Mouse (Mus musculus): ENCODE measurements around the gene Ncor2. TPM values are rescaled to one million over a fixed set of nuclear protein-coding genes. Genes with fewer than 3 reads are reported as not detected.

Gene Ncor2
- polyA plus RNA-seq, 1 experiment from 2014 or later, result 17.0 TPM

GRCm38 (mm10) chr5:125176864-125177263, 2.2 kb downstream of the Ncor2 start:
- peak overlapping the region; percentile 96 for H3K4me2 ChIP-seq
- no peaks in the 10 kb centered on the region for H3K27me3 ChIP-seq (replicated peaks)
- 29% methylated on average over 12 of the region's 12 CpGs for WGBS
- no peaks in the 10 kb centered on the region for H3K9me3 ChIP-seq (replicated peaks)
- H3K9ac ChIP-seq, result peak overlapping the region; percentile 94
- H3K4me3 ChIP-seq, result peak overlapping the region; percentile 95
- no peaks in the 10 kb centered on the region for H3K36me3 ChIP-seq
- no peak for ATAC-seq (ENCODE audit: insufficient number of reproducible peaks, low FRiP score)
- peaks cover 64% of the 10 kb centered on the region for H3K4me1 ChIP-seq (replicated peaks)
- peak overlapping the region; percentile 96 for H3K27ac ChIP-seq (ENCODE audit: poor library complexity, severe bottlenecking)

GRCm38 (mm10) chr5:125176370-125176766, 2.7 kb downstream of the Ncor2 start:
- no peaks in the 10 kb centered on the region for H3K27me3 ChIP-seq (replicated peaks)
- H3K36me3 ChIP-seq, result no peaks in the 10 kb centered on the region
- 48% methylated on average over 5 of the region's 5 CpGs for WGBS
- H3K4me3 ChIP-seq, result peak overlapping the region; percentile 95; the same call in 1 of the 2 replicates
- peak overlapping the region; percentile 94 for H3K9ac ChIP-seq
- H3K4me1 ChIP-seq (replicated peaks), result peaks cover 69% of the 10 kb centered on the region
- no peak overlapping the region for H3K27ac ChIP-seq (ENCODE audit: poor library complexity, severe bottlenecking)
- no peaks in the 10 kb centered on the region for H3K9me3 ChIP-seq (replicated peaks)
- no peak for ATAC-seq (ENCODE audit: insufficient number of reproducible peaks, low FRiP score)
- peak overlapping the region; percentile 96 for H3K4me2 ChIP-seq

GRCm38 (mm10) chr5:125175673-125176369, 3.2 kb downstream of the Ncor2 start:
- 75% methylated on average over 9 of the region's 9 CpGs for WGBS
- Histone ChIP-seq H3K27ac (ENCODE audit: poor library complexity, severe bottlenecking) (no peak overlapping the region), H3K4me3 (no peak overlapping the region), H3K9me3 (replicated peaks) (no peaks in the 10 kb centered on the region), H3K9ac (no peak overlapping the region), H3K36me3 (no peaks in the 10 kb centered on the region), H3K27me3 (replicated peaks) (no peaks in the 10 kb centered on the region), H3K4me2 (peak overlapping the region; percentile 18; the same call in 1 of the 2 replicates), H3K4me1 (replicated peaks) (peaks cover 74% of the 10 kb centered on the region)
- ATAC-seq (ENCODE audit: insufficient number of reproducible peaks, low FRiP score), result no peak

- H3K4me1 ChIP-seq (replicated peaks), result peaks cover 78% of the 10 kb centered on the region
- no peak overlapping the region for H3K27ac ChIP-seq (ENCODE audit: poor library complexity, severe bottlenecking)
- H3K9me3 ChIP-seq (replicated peaks), result no peaks in the 10 kb centered on the region
- peak overlapping the region; percentile 18; the same call in 1 of the 2 replicates for H3K4me2 ChIP-seq
- 51% methylated on average over 13 of the region's 13 CpGs for WGBS
- no peak overlapping the region for H3K4me3 ChIP-seq
- no peaks in the 10 kb centered on the region for H3K36me3 ChIP-seq
- no peak for ATAC-seq (ENCODE audit: insufficient number of reproducible peaks, low FRiP score)
- no peaks in the 10 kb centered on the region for H3K27me3 ChIP-seq (replicated peaks)
- no peak overlapping the region for H3K9ac ChIP-seq
Measured at GRCm38 (mm10) chr5:125174726-125175672, 4.0 kb downstream of the Ncor2 start.

GRCm38 (mm10) chr5:125173868-125174267, 5.2 kb downstream of the Ncor2 start:
- no peak overlapping the region for H3K4me3 ChIP-seq
- WGBS, result 81% methylated on average over 1 of the region's 1 CpGs

GRCm38 (mm10) chr5:125172831-125173615, 6.0 kb downstream of the Ncor2 start:
- no peak overlapping the region for H3K4me2 ChIP-seq

More at GRCm38 (mm10) chr5:125173868-125174267, 5.2 kb downstream of the Ncor2 start:
- H3K4me1 ChIP-seq (replicated peaks), result peaks cover 83% of the 10 kb centered on the region
- no peak for ATAC-seq (ENCODE audit: insufficient number of reproducible peaks, low FRiP score)
- no peaks in the 10 kb centered on the region for H3K9me3 ChIP-seq (replicated peaks)
- no peaks in the 10 kb centered on the region for H3K36me3 ChIP-seq
- H3K27me3 ChIP-seq (replicated peaks), result no peaks in the 10 kb centered on the region
- no peak overlapping the region for H3K4me2 ChIP-seq
- H3K27ac ChIP-seq (ENCODE audit: poor library complexity, severe bottlenecking), result no peak overlapping the region
- no peak overlapping the region for H3K9ac ChIP-seq

GRCm38 (mm10) chr5:125171259-125171658, 7.8 kb downstream of the Ncor2 start:
- no peaks in the 10 kb centered on the region for H3K36me3 ChIP-seq
- H3K9me3 ChIP-seq (replicated peaks), result no peaks in the 10 kb centered on the region
- H3K27ac ChIP-seq (ENCODE audit: poor library complexity, severe bottlenecking), result 0 out of 2 replicates have a peak overlapping the region, but pooled peaks have one; percentile 0
- H3K27me3 ChIP-seq (replicated peaks), result no peaks in the 10 kb centered on the region
- no peak overlapping the region for H3K4me3 ChIP-seq
- no peak overlapping the region for H3K4me2 ChIP-seq
- no peak overlapping the region for H3K9ac ChIP-seq
- no peak for ATAC-seq (ENCODE audit: insufficient number of reproducible peaks, low FRiP score)
- WGBS, result 63% methylated on average over 6 of the region's 6 CpGs
- H3K4me1 ChIP-seq (replicated peaks), result peaks cover 96% of the 10 kb centered on the region

More at GRCm38 (mm10) chr5:125172831-125173615, 6.0 kb downstream of the Ncor2 start:
- no peak for ATAC-seq (ENCODE audit: insufficient number of reproducible peaks, low FRiP score)
- no peaks in the 10 kb centered on the region for H3K9me3 ChIP-seq (replicated peaks)
- H3K9ac ChIP-seq, result no peak overlapping the region
- no peaks in the 10 kb centered on the region for H3K36me3 ChIP-seq
- H3K4me1 ChIP-seq (replicated peaks), result peaks cover 91% of the 10 kb centered on the region
- H3K27me3 ChIP-seq (replicated peaks), result no peaks in the 10 kb centered on the region
- no peak overlapping the region for H3K4me3 ChIP-seq
- WGBS, result 68% methylated on average over 12 of the region's 12 CpGs
- 0 out of 2 replicates have a peak overlapping the region, but pooled peaks have one; percentile 2 for H3K27ac ChIP-seq (ENCODE audit: poor library complexity, severe bottlenecking)

- Histone ChIP-seq H3K36me3 (no peaks in the 10 kb centered on the region), H3K27me3 (replicated peaks) (no peaks in the 10 kb centered on the region), H3K9me3 (replicated peaks) (no peaks in the 10 kb centered on the region), H3K4me3 (no peak overlapping the region), H3K4me1 (replicated peaks) (peaks cover 96% of the 10 kb centered on the region), H3K4me2 (no peak overlapping the region), H3K27ac (ENCODE audit: poor library complexity, severe bottlenecking) (no peak overlapping the region; the same call in 1 of the 2 replicates), H3K9ac (no peak overlapping the region)
- WGBS, result 75% methylated on average over 11 of the region's 11 CpGs
- ATAC-seq (ENCODE audit: insufficient number of reproducible peaks, low FRiP score), result no peak
Measured at GRCm38 (mm10) chr5:125170107-125170842, 8.7 kb downstream of the Ncor2 start.

GRCm38 (mm10) chr5:125168101-125168500, 10.9 kb downstream of the Ncor2 start:
- no peak for ATAC-seq (ENCODE audit: insufficient number of reproducible peaks, low FRiP score)
- Histone ChIP-seq H3K27me3 (replicated peaks) (no peaks in the 10 kb centered on the region), H3K27ac (ENCODE audit: poor library complexity, severe bottlenecking) (no peak overlapping the region), H3K4me3 (no peak overlapping the region), H3K9me3 (replicated peaks) (no peaks in the 10 kb centered on the region), H3K36me3 (no peaks in the 10 kb centered on the region), H3K4me2 (no peak overlapping the region), H3K9ac (no peak overlapping the region), H3K4me1 (replicated peaks) (peaks cover 100% of the 10 kb centered on the region)
- 78% methylated on average over 7 of the region's 7 CpGs for WGBS

GRCm38 (mm10) chr5:125167524-125167923, 11.5 kb downstream of the Ncor2 start:
- no peaks in the 10 kb centered on the region for H3K36me3 ChIP-seq
- H3K9me3 ChIP-seq (replicated peaks), result no peaks in the 10 kb centered on the region
- no peak for ATAC-seq (ENCODE audit: insufficient number of reproducible peaks, low FRiP score)
- 61% methylated on average over 5 of the region's 5 CpGs for WGBS
- H3K4me2 ChIP-seq, result no peak overlapping the region
- no peak overlapping the region for H3K4me3 ChIP-seq
- H3K27ac ChIP-seq (ENCODE audit: poor library complexity, severe bottlenecking), result no peak overlapping the region
- peaks cover 100% of the 10 kb centered on the region for H3K4me1 ChIP-seq (replicated peaks)
- H3K27me3 ChIP-seq (replicated peaks), result no peaks in the 10 kb centered on the region
- H3K9ac ChIP-seq, result no peak overlapping the region
